20 mouse cellular contexts compared by ENCODE assay signal in genomic region chr6:96379229-96379628, GRCm38 (mm10).
DNase-seq lines count a peak whose midpoint lies in the region; ATAC-seq lines count a peak whose summit lies in the region.
"Had no signal": no experiment of that assay in that cellular context is flagged by ENCODE, and none has a peak within 500 bp of the region (broad histone marks: within the 10 kb centered on the region; RNA-seq: fewer than 3 reads in every experiment).

No protein-coding gene starts in this region.

- 36% methylated on average over 4 of the region's 4 CpGs for WGBS in forebrain, embryonic 11.5 days
- WGBS in forebrain, embryonic 10.5 days, result 44% methylated on average over 4 of the region's 4 CpGs
- WGBS in midbrain, embryonic 13.5 days, result 48% methylated on average over 4 of the region's 4 CpGs
- WGBS in midbrain, embryonic 10.5 days, result 70% methylated on average over 4 of the region's 4 CpGs
- 15% methylated on average over 4 of the region's 4 CpGs for WGBS in forebrain, embryonic 16.5 days

- H3K27ac ChIP-seq in forebrain, embryonic 11.5 days (ENCODE audit: low read depth, low read length), result no peak overlapping the region
- H3K27ac ChIP-seq in forebrain, embryonic 10.5 days, result no peak overlapping the region
- no peak overlapping the region for H3K27ac ChIP-seq in midbrain, embryonic 13.5 days
- no peak overlapping the region for H3K27ac ChIP-seq in midbrain, embryonic 10.5 days (replicated peaks)
- H3K27ac ChIP-seq in forebrain, embryonic 16.5 days (ENCODE audit: low read length), result no peak overlapping the region
- H3K27ac ChIP-seq: heart, adult 2 months; hindbrain, embryonic 12.5 days; intestine, embryonic 15.5 days; layer of hippocampus, adult 2 months; left cerebral cortex, adult 2 months; liver, embryonic 12.5 days; neural tube, embryonic 13.5 days had no signal

- H3K4me3 ChIP-seq in forebrain, embryonic 11.5 days (ENCODE audit: low read depth, low read length), result no peak overlapping the region
- no peak overlapping the region for H3K4me3 ChIP-seq in forebrain, embryonic 10.5 days
- H3K4me3 ChIP-seq in midbrain, embryonic 13.5 days (replicated peaks), result no peak overlapping the region
- H3K4me3 ChIP-seq in midbrain, embryonic 10.5 days, result no peak overlapping the region
- H3K4me3 ChIP-seq in forebrain, embryonic 16.5 days (replicated peaks; ENCODE audit: low read length), result no peak overlapping the region
- H3K4me3 ChIP-seq: heart, adult 2 months; hindbrain, embryonic 12.5 days; intestine, embryonic 15.5 days; layer of hippocampus, adult 2 months; left cerebral cortex, adult 2 months; liver, embryonic 12.5 days; neural tube, embryonic 13.5 days had no signal

- intact Hi-C loops in heart, postnatal 36 days (cut with DNase I), result no loop called here

- no peaks in the 10 kb centered on the region for H3K4me1 ChIP-seq in forebrain, embryonic 11.5 days (replicated peaks; ENCODE audit: control insufficient read depth, insufficient read depth, low read length)
- H3K4me1 ChIP-seq in forebrain, embryonic 10.5 days, result peaks cover 20% of the 10 kb centered on the region; the same call in 1 of the 2 replicates
- H3K4me1 ChIP-seq in midbrain, embryonic 13.5 days (replicated peaks), result no peaks in the 10 kb centered on the region
- no peaks in the 10 kb centered on the region for H3K4me1 ChIP-seq in midbrain, embryonic 10.5 days
- peaks cover 10% of the 10 kb centered on the region for H3K4me1 ChIP-seq in forebrain, embryonic 16.5 days (replicated peaks; ENCODE audit: control insufficient read depth, insufficient read depth, low read length)
- H3K4me1 ChIP-seq: hindbrain, embryonic 12.5 days; intestine, embryonic 15.5 days; liver, embryonic 12.5 days had no signal

- no peaks in the 10 kb centered on the region for H3K36me3 ChIP-seq in forebrain, embryonic 11.5 days (ENCODE audit: control insufficient read depth, insufficient read depth, low read length)
- H3K36me3 ChIP-seq in forebrain, embryonic 10.5 days (replicated peaks), result no peaks in the 10 kb centered on the region
- H3K36me3 ChIP-seq in midbrain, embryonic 13.5 days, result no peaks in the 10 kb centered on the region
- H3K36me3 ChIP-seq in midbrain, embryonic 10.5 days, result no peaks in the 10 kb centered on the region
- H3K36me3 ChIP-seq in forebrain, embryonic 16.5 days (ENCODE audit: control insufficient read depth, insufficient read depth), result no peaks in the 10 kb centered on the region
- H3K36me3 ChIP-seq: hindbrain, embryonic 12.5 days; intestine, embryonic 15.5 days; liver, embryonic 12.5 days; neural tube, embryonic 13.5 days had no signal

- H3K4me2 ChIP-seq in forebrain, embryonic 11.5 days (ENCODE audit: low read depth, low read length, severe bottlenecking), result no peak overlapping the region
- H3K4me2 ChIP-seq in midbrain, embryonic 13.5 days (replicated peaks), result no peak overlapping the region
- H3K4me2 ChIP-seq in forebrain, embryonic 16.5 days (ENCODE audit: low read length), result no peak overlapping the region
- H3K4me2 ChIP-seq: hindbrain, embryonic 12.5 days; intestine, embryonic 15.5 days; liver, embryonic 12.5 days; lung, embryonic 14.5 days; neural tube, embryonic 13.5 days had no signal

- no peak for DNase-seq in forebrain, embryonic 11.5 days (ENCODE audit: low spot score)
- DNase-seq in forebrain, embryonic 10.5 days (ENCODE audit: extremely low spot score, low spot score), result no peak
- DNase-seq in midbrain, embryonic 10.5 days (ENCODE audit: low spot score), result no peak
- no peak for DNase-seq in heart, postnatal 36 days
- DNase-seq: adrenal gland, postnatal 25 days; cerebellum, adult 9-10 months; gastrocnemius, postnatal 10 days; heart, adult 2 months; lung, embryonic 14.5 days; thymus, postnatal 36 days had no signal

- no peak overlapping the region for H3K9ac ChIP-seq in forebrain, embryonic 11.5 days (ENCODE audit: low read length)
- H3K9ac ChIP-seq in midbrain, embryonic 13.5 days (replicated peaks), result no peak overlapping the region
- H3K9ac ChIP-seq in forebrain, embryonic 16.5 days (replicated peaks; ENCODE audit: low read depth, low read length), result no peak overlapping the region
- H3K9ac ChIP-seq: hindbrain, embryonic 12.5 days; intestine, embryonic 15.5 days; liver, embryonic 12.5 days; lung, embryonic 14.5 days; neural tube, embryonic 13.5 days had no signal

- H3K9me3 ChIP-seq in forebrain, embryonic 11.5 days (ENCODE audit: control insufficient read depth, low read length), result no peaks in the 10 kb centered on the region
- H3K9me3 ChIP-seq in forebrain, embryonic 10.5 days, result no peaks in the 10 kb centered on the region
- no peaks in the 10 kb centered on the region for H3K9me3 ChIP-seq in midbrain, embryonic 13.5 days
- H3K9me3 ChIP-seq in midbrain, embryonic 10.5 days (replicated peaks), result no peaks in the 10 kb centered on the region
- no peaks in the 10 kb centered on the region for H3K9me3 ChIP-seq in forebrain, embryonic 16.5 days (ENCODE audit: control insufficient read depth, low read length)
- H3K9me3 ChIP-seq: hindbrain, embryonic 12.5 days; intestine, embryonic 15.5 days; liver, embryonic 12.5 days; neural tube, embryonic 13.5 days had no signal

- 0 out of 2 replicates have a peak, but pooled peaks have one; percentile 46 for ATAC-seq in forebrain, embryonic 11.5 days (replicated peaks; ENCODE audit: low FRiP score)
- ATAC-seq in midbrain, embryonic 13.5 days, result 0 out of 2 replicates have a peak, but pooled peaks have one; percentile 17
- ATAC-seq in forebrain, embryonic 16.5 days, result peak; percentile 70
- ATAC-seq in megakaryocyte progenitor cell, adult 5-6 weeks (replicated peaks; ENCODE audit: poor library complexity), result no peak
- ATAC-seq: activated CD4-positive, CD25-positive, alpha-beta regulatory T cell, adult 4 months; intestine, embryonic 15.5 days; liver, embryonic 12.5 days had no signal

- 0 out of 2 replicates have a peak, but pooled peaks cover 2% of the 10 kb centered on the region for H3K27me3 ChIP-seq in forebrain, embryonic 11.5 days (ENCODE audit: control insufficient read depth, insufficient read depth, low read length)
- H3K27me3 ChIP-seq in forebrain, embryonic 10.5 days (ENCODE audit: poor library complexity, severe bottlenecking), result peaks cover 15% of the 10 kb centered on the region; the same call in 1 of the 2 replicates
- H3K27me3 ChIP-seq in midbrain, embryonic 13.5 days, result no peaks in the 10 kb centered on the region
- no peaks in the 10 kb centered on the region for H3K27me3 ChIP-seq in midbrain, embryonic 10.5 days (ENCODE audit: low read depth, poor library complexity, severe bottlenecking)
- H3K27me3 ChIP-seq in forebrain, embryonic 16.5 days (replicated peaks; ENCODE audit: control insufficient read depth, insufficient read depth, low read length), result no peaks in the 10 kb centered on the region
- H3K27me3 ChIP-seq: hindbrain, embryonic 12.5 days; intestine, embryonic 15.5 days; liver, embryonic 12.5 days; neural tube, embryonic 13.5 days had no signal
